Mouse (Mus musculus) inflammation-experienced regulatory T-cells, adult 6 months (primary cell): Measurements from ENCODE around the gene Tpt1. TPM values are rescaled to one million over a fixed set of nuclear protein-coding genes. Genes with fewer than 3 reads are reported as not detected.
A peak's percentile ranks its signal among the peaks of the same experiment; 100 is the strongest.
"Not testable (repeated sequence)": the region's sequence is repeated elsewhere in the genome, so short reads cannot be mapped to it uniquely, and the experiment has no call there.

Source experiments
- ATAC-seq: one replicate; pipeline ENCODE4 v1.8.0; 2017
- polyA plus RNA-seq, 3 experiments: library from polyadenylated mRNA; unstranded; fragments of 100-300 nt; shearing (Covaris generic); gene quantifications; one replicate each; pipeline ENCODE4 v1.2.1; 2017

Gene Tpt1
- polyA plus RNA-seq, 3 experiments from 2014 or later, result 1,603 to 2,042 (median 1,729) TPM

DNA sequence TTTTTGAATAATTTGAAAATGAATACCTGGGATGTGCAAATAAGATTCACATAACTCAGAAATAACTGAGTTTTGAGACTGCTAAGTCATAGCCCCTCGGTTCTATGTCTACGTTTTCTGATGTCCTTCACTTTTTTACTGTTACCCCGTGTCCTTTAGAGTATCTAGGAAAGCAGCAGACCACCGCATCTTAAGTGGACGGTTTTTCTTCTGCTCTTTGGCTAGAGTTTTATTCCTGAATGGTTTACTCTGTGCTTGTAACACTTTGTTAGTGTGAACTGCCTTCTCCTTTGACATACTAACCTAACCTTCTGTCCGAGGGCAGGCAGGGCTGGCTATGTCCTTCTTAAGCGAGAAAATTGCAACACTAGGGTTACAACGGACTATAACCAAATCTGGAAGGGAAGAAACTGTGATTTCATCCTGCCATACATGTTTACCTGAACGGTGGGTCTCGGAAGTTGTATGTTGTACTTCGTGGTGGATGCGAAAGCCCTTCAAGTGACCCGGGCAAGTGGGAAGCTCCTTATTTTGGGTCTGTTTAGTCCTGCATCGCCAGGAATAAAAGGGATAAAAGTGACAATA is 690 bp upstream of the Tpt1 start:
- no peak for ATAC-seq

DNA sequence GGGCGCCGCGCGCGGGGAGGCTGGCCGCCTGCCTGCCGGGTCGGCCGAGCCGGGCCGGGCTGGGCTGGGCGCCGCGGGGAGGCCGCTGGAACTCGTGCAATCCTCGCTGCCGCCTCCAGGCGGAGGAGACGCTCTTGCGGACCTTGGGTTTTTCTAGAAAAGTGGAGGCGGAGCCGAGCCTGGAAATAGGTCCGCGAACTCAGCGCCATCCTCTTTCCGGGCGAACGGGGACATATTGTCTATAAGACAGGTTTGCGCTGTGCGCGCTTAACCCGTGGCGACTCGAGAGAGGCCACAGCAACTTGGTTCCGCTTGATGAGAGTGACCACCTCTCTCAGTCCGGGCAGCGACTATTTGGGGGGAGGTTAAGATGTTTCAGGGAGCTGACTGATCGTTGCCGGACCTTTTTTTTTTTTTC is 814 bp downstream of the Tpt1 start:
- peak; percentile 62 for ATAC-seq

DNA sequence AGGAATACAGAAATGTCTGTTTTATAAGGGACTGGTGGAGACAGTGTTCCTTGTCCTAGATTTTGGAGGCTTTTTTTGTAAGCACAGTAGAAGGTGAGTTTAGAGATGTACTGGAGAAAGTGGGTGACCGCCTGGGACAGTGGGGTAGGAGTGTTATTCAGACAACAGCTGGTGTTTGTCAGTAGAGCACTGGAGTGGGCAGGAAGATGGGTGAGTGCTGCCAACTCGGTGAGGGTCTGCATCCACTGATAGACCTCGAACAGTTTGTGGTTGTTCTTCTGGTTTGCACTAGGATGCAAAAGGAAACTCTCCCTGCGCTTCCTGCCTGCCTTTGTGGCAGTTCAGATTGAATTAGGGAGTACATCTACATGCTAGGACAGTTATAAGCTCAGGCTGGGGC is 2.8 kb downstream of the Tpt1 start:
- ATAC-seq, result no peak

DNA sequence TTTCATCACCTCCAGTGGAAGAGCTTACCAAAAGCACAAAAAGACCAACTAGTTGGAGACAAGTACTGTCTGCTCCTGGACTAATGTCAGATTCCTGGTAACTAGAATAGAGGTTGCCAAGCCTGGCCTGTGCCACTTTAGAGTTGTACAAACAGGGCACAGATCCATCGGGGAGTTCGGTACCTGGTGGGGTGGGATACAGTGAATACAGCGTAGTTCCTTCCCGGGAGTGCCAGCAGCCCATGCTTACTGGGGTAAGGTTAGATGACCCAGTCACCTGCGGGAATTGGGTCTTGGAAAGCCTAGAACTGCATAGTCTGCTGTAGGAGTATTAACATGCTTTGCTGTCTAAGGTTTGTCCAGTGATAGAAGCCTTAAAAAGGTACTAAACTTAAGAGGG is 3.6 kb downstream of the Tpt1 start:
- no peak for ATAC-seq

GRCm38 (mm10) chr14:75849236-75849635 is 4.3 kb downstream of the Tpt1 start:
- no peak for ATAC-seq

- no peak for ATAC-seq
Measured at GRCm38 (mm10) chr14:75849842-75850568, 5.1 kb downstream of the Tpt1 start.

GRCm38 (mm10) chr14:75850819-75851218 is 5.9 kb downstream of the Tpt1 start:
- ATAC-seq, result no peak

- no peak for ATAC-seq
Measured at GRCm38 (mm10) chr14:75852016-75852415, 7.1 kb downstream of the Tpt1 start.

DNA sequence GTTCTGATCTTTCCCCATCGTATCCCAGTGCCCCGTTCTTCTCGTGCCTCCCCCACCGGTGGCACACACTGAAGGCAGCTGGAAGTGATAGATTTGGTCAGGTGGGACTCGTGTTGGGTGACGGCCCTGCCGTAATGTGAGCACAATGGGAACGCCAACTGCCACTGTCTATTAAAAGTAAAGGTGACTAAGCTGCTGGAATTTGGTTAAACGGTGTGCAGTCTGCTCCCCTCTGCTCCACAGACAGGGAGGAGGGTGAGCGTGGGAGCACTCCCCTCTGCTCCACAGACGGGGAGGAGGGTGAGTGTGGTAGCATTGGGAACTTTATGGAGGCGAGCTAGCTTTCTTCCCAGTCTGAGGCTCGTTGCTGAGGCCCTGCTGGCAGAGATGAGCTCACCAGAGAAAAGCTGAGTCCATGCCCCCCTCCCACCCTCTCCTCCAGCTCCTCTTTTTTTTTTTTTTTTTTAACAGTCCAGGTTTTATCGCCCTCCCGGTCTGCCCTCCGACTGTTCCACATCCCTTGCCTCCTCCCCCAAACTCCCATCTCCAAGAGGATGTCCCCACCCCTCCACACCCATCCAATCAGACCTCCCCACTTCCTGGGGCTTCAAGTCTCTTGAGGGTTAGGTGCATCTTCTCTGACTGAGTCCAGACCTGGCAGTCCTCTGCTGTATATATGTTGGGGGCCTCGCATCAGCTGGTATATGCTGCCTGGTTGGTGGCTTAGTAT is 10.5 kb downstream of the Tpt1 start:
- no peak for ATAC-seq

GRCm38 (mm10) chr14:75858181-75858580 is 13.3 kb downstream of the Tpt1 start:
- no peak for ATAC-seq

DNA sequence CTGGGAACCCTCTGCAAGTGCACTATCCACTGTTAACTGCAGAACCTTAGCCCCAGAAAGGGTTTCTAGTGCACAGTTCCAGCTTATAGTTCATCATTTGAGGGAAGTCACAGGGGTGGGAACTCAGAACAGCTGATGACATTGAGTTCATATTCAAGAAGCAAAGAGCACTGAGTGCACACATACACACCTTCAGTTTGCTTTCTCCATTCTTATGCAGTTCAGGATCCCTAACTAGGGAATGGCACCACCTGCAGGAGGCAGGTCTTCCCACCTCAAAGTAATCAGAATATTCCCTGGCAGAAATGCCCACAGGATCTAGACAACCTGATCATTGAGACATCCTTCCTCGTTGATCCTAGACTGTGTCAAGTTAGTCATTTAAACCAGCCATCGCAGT is 14.7 kb downstream of the Tpt1 start:
- ATAC-seq, result no peak

GRCm38 (mm10) chr14:75862701-75863100 is 17.8 kb downstream of the Tpt1 start:
- ATAC-seq, result no peak

DNA sequence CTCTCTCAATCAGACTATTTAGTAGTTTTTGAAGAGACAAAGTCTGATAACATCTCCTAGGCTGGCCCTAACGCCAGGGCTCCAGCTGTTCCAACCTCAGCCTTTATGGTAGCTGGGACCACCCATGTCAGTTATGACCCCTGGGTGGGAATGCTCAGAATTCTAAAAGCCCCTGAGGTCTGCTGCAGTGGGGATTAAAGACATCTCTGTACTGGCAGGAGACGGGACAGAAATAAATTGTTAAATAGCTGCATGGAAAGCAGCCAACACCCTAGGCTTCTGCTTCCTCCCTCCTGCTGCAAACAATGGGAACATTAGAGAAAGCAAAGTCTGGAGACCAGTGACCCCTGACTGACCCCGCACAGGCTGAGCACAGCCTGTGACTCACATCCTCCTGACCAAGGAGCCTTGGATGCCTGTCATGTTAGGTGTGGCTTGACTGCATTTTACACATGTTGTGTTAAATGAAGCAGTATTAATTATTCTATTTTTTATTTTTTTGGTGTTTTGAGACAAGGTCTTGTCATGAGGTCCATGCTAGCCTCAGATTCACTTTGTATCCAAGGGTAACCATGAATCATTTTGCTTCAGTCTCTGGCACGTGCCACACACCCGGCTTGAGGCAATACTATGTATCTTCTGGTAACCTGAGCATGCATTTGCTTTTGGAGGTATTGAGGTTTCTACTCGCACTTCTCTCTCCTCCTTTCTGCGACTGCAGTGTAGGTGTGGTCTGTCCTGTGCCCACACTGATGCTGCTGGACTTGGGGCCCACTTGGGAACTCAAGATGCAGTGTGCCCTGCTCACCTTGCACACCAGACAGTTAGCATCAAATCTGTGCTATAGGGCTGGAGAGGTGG is 18.9 kb downstream of the Tpt1 start:
- no peak for ATAC-seq

DNA sequence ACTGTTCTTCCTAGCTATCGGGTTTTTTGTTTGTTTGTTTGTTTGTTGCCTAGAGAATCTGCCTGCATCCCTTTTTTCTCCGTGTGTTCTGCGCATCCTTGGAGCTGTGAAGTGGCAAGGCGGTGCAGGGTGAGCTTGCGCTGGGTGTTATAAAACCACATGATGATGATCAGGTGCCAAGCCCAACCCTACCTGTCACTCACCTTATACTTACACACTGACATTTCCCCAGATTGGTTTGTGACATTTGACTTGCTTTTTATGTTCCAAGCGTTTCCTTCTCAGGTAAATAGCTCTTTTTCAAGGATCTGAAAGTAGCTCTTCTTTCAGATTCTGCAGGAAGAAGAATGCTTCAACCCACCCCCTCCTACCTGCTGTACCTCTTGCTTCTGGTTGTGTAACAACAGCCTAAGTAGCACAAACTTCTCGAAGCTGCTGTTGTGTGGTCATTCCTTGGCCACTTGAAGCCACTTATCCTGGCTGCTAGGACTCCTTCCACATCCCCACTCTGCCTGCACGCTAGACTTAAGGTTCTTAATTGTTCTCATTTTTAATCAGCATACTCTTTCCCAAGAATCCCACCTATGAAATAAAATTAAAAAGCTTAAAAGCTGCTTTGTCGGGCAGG is 21.9 kb downstream of the Tpt1 start:
- no peak for ATAC-seq

GRCm38 (mm10) chr14:75868028-75868427 is 23.1 kb downstream of the Tpt1 start:
- not testable (repeated sequence) for ATAC-seq

DNA sequence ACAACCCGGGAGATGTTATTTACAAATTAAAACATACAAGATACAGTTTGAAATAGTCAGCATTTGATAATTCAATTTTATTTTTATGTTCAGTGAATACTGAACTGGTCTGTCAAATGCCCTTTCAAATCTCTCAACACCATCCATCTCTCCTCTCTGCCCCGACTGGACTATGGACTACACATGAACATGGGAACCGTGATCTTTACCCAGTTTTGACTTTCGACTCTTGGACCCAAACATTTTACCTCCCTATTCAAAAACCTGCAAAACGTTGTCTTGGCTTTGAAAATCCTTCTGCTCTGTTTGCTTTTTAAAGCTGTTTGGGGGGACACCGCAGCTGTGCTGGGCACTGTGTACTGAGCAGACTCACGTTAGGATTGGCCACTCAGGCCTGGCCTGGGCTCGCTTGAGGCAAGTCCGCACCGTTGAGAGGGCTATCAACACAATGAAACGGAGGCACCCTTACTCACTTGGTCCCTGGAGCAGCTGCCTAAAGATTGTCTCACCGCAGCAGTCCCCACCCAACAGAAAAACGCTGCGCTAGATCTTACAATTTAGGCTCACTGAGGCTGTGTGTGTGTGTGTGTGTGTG is 25.0 kb downstream of the Tpt1 start:
- no peak for ATAC-seq

GRCm38 (mm10) chr14:75870631-75871030 is 25.7 kb downstream of the Tpt1 start:
- ATAC-seq, result no peak

DNA sequence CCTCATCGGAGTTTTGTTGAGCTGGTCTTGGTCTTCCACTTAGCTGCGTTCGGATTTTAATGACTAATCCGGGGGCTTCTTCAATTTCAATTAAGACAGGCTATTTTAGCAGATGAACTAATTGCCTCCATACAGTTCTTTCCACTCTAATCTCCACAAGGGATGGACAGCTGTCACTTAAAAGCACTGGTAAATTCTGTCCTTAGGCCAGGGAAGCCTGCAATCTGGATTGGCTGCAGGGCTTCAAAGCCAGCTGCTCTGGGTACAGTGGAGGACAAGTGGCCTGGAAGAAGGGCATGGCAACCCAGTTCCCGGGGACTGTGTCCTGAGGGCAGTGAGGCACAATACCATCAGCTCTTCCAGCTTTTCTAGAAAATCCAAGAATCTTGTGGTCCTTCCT is 26.2 kb downstream of the Tpt1 start:
- no peak for ATAC-seq

GRCm38 (mm10) chr14:75871750-75872149 is 26.9 kb downstream of the Tpt1 start:
- ATAC-seq, result no peak

GRCm38 (mm10) chr14:75873612-75874011 is 28.7 kb downstream of the Tpt1 start:
- no peak for ATAC-seq

DNA sequence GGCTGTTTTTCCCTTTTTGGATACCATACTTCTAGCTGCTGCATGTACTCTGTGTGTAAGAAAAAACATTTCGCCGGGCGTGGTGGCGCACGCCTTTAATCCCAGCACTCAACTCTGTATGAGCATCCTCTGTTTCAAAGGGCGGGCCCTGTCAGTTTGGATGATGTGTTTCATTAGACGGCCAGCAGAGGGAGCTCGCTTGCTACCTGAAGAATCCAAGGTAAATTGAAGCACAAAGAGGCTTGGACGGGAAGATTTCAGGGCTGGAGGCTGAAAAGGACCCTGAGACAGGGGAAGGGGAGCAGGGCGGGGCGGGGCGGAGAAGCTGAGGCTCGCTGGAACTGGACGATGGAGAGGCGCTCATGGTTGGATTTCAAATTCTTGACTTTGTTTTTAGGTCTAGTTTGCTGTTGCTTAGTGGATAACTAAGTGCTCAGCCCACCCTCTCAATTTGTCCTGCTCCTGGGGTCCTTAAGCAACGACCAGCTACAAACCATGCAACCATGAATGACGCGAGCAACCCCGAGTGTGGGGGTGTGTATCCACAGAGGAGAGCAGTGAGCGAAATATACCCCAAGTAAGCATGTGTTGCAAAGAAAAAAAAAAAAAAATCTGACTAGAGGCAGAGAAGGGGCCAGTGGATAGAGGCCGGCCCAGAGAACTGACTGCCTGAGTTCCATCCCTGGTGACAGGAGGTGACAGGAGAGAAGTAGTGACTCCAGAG is 31.6 kb downstream of the Tpt1 start:
- peak; percentile 68 for ATAC-seq
